Mouse (Mus musculus) adipocyte (in vitro differentiated cells): Measurements from ENCODE around the gene Pcolce2.

Source experiments
- DNase-seq: peaks from one replicate; pipeline ENCODE4 v3.0.0-alpha.2; 2016; ENCODE audit warnings: low spot score

The Pcolce2 gene

DNA sequence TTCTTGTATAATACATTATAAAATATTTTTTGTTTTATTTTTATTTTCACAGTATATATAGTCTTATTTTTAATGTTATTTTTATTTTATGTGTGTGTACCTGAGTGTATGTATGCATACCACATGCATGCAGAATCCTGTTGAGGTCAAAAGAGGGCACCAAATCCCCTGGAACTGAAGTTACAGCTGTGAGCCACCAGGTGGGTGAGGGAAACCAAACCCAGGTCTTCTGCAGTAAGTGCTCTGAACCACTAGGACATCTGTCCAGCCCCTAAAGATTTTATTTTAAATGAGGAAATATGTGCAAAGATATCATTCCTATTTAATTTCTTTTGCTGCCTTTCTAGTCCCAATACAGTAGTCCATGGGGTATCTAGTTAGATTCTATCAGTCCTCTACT lies 71.5 kb downstream of the Pcolce2 start:
- DNase-seq = no peak

DNA sequence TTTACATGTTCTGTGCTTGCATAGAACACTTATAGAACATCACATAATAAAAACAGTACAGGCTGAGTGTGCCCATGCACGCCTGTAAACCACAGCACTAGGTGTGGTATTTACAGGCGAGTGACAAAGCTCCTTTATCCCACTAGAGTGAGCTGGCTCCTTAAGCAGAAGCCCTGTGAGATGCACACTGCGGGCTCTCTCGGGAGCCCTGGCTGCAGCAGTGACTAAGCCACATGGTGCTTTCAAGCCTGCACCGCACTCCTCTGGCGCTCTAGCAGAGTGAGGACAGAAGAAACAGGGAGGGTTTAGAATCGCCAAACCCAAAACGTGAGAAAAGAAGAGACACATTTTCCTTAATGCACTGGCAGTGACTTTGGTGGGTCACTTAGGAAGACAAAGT lies 75.2 kb downstream of the Pcolce2 start:
- no peak for DNase-seq

DNA sequence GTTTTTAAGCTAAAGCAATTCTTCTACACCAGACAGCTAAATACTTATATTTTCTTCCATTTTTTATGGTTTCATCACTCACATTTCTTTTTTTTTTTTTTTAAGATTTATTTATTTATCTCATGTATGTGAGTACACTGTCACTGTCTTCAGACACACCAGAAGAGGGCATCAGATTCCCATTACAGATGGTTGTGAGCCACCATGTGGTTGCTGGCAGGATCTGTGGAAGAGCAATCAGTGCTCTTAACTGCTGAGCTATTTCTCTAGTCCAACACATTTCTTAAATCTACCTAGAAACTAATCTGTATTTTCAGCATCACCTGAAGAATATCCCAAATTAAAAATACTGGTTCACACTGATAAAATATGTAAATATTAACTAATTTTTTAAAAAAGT lies 98.8 kb downstream of the Pcolce2 start:
- no peak for DNase-seq

DNA sequence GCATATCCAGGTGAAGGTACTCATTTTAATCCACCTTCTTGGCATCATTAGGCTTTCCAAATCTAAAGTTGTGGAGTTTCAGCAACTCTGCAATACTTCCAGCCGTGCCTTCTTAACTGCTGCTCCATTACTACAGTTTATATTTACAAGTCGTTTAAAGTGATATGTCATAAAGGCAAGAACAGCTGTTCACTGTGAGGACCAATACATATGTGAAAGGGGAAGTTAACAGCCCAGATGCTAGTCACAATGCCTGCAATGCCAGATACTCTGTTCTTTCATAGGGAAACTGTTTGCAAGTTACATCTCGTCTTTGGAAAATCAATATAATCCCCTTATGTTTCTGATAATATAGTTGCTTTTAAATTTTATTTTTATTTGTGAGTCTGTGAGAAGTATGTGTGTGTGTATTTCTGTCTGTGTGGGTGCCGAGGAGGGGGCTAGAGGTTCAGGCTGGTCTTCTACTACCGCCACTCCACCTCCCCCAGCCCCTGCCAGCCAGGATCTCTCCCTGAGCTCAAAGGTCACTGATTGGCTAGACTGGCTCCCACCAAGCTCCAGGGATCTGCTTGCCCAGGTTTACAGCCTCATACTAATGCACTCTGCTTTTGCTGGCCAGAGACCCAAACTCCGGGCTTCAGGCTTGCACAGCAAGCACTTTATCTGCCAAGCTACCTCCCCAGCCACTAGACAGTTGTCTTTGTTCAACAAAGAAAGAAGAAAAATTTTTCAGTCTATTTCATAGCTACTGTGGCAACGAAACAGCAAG lies 107.6 kb downstream of the Pcolce2 start:
- no peak for DNase-seq

DNA sequence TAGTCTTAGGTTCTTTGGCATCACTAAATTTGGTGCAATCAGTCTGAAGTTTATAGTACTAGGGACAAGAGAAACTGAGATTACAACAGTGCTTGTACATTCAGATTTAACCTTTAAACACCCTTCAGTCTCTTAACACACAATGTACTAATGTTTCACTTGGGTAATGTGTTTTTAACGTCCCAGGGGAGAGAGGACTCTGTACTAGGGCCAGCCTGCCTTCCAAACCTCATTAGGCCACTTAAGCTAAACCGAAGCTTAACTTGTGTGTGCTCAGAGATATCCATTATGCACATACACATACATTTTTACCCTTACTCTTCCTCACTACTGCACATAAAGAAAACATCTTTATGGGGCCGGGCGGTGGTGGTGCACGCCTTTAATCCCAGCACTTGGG lies 109.9 kb downstream of the Pcolce2 start:
- DNase-seq = peak; percentile 73
